14 mouse cellular contexts compared by ENCODE assay signal in genomic region chr5:74311865-74312264, GRCm38 (mm10).
A peak's percentile ranks its signal among the peaks of the same experiment; 100 is the strongest.
DNase-seq lines count a peak whose midpoint lies in the region; ATAC-seq and TF ChIP-seq lines count a peak whose summit lies in the region.
"Had no signal": no experiment of that assay in that cellular context is flagged by ENCODE, and none has a peak within 500 bp of the region (broad histone marks: within the 10 kb centered on the region; RNA-seq: fewer than 3 reads in every experiment).

No protein-coding gene starts in this region.

- no peak overlapping the region for H3K4me3 ChIP-seq in heart, adult 2 months
- H3K4me3 ChIP-seq in heart, embryonic 12.5 days = no peak overlapping the region
- no peak overlapping the region for H3K4me3 ChIP-seq in midbrain, embryonic 14.5 days (replicated peaks; ENCODE audit: low read depth, low read length)
- no peak overlapping the region for H3K4me3 ChIP-seq in midbrain, embryonic 13.5 days (replicated peaks)
- H3K4me3 ChIP-seq in stomach, embryonic 16.5 days (replicated peaks; ENCODE audit: low read length) = no peak overlapping the region
- no peak overlapping the region for H3K4me3 ChIP-seq in intestine, embryonic 15.5 days (replicated peaks)
- H3K4me3 ChIP-seq: embryonic facial prominence, embryonic 15.5 days; forebrain, embryonic 15.5 days; heart, embryonic 13.5 days; hindbrain, embryonic 15.5 days; layer of hippocampus, adult 2 months had no signal

- no peaks in the 10 kb centered on the region for H3K27me3 ChIP-seq in heart, adult 2 months (ENCODE audit: control insufficient read depth, insufficient read depth, low read length)
- H3K27me3 ChIP-seq in heart, embryonic 12.5 days (replicated peaks) = no peaks in the 10 kb centered on the region
- H3K27me3 ChIP-seq in midbrain, embryonic 14.5 days (ENCODE audit: control insufficient read depth, insufficient read depth, low read length) = no peaks in the 10 kb centered on the region; the same call in 1 of the 2 replicates
- H3K27me3 ChIP-seq in midbrain, embryonic 13.5 days = peaks cover 23% of the 10 kb centered on the region
- H3K27me3 ChIP-seq in stomach, embryonic 16.5 days (ENCODE audit: control insufficient read depth, insufficient read depth, low read length) = no peaks in the 10 kb centered on the region
- H3K27me3 ChIP-seq in intestine, embryonic 15.5 days (replicated peaks) = no peaks in the 10 kb centered on the region; the same call in 1 of the 2 replicates
- H3K27me3 ChIP-seq: embryonic facial prominence, embryonic 15.5 days; forebrain, embryonic 15.5 days had no signal

- WGBS in heart, adult 2 months = 58% methylated on average over 6 of the region's 6 CpGs
- WGBS in heart, embryonic 12.5 days = 64% methylated on average over 6 of the region's 6 CpGs
- WGBS in midbrain, embryonic 14.5 days = 18% methylated on average over 6 of the region's 6 CpGs
- WGBS in midbrain, embryonic 13.5 days = 16% methylated on average over 6 of the region's 6 CpGs
- WGBS in stomach, embryonic 16.5 days = 52% methylated on average over 6 of the region's 6 CpGs
- WGBS in intestine, embryonic 15.5 days = 57% methylated on average over 6 of the region's 6 CpGs

- TF ChIP-seq POLR2A in heart, adult 2 months (IDR thresholded peaks at IDR 0.05; ENCODE audit: insufficient read depth, low read depth, low read length) = no peak

- peak in 1 of 2 experiments; percentile 58 for DNase-seq in heart, adult 2 months
- peak; percentile 34 for DNase-seq in midbrain, embryonic 14.5 days
- peak; percentile 32 for DNase-seq in heart, postnatal 4 days
- no peak for DNase-seq in right cerebral cortex, postnatal 14 days

- no peak for TF ChIP-seq EP300 in heart, adult 2 months (IDR thresholded peaks at IDR 0.05; ENCODE audit: insufficient read depth, low read depth, low read length)

- intact Hi-C loops in heart, adult 2 months (cut with DNase I) = loop anchor here (1.0 to 10.0 kb wide), 8 partner anchors 75 to 845 kb away; partner anchors contain the start of genes Lnx1 and Scfd2

- H3K9me3 ChIP-seq in heart, embryonic 12.5 days (replicated peaks) = no peaks in the 10 kb centered on the region
- no peaks in the 10 kb centered on the region for H3K9me3 ChIP-seq in midbrain, embryonic 14.5 days (ENCODE audit: control insufficient read depth, low read length)
- no peaks in the 10 kb centered on the region for H3K9me3 ChIP-seq in midbrain, embryonic 13.5 days
- H3K9me3 ChIP-seq in stomach, embryonic 16.5 days (replicated peaks; ENCODE audit: control insufficient read depth, low read length) = no peaks in the 10 kb centered on the region
- no peaks in the 10 kb centered on the region for H3K9me3 ChIP-seq in intestine, embryonic 15.5 days
- H3K9me3 ChIP-seq: embryonic facial prominence, embryonic 15.5 days; forebrain, embryonic 15.5 days; heart, embryonic 13.5 days; hindbrain, embryonic 15.5 days had no signal

- ATAC-seq in heart, embryonic 12.5 days (ENCODE audit: insufficient number of reproducible peaks, low FRiP score) = no peak
- no peak for ATAC-seq in midbrain, embryonic 14.5 days (ENCODE audit: low FRiP score, low TSS enrichment)
- ATAC-seq in midbrain, embryonic 13.5 days = no peak
- ATAC-seq in stomach, embryonic 16.5 days (ENCODE audit: insufficient read depth, low FRiP score) = no peak
- no peak for ATAC-seq in intestine, embryonic 15.5 days

- no peak overlapping the region for H3K4me2 ChIP-seq in heart, embryonic 12.5 days
- H3K4me2 ChIP-seq in midbrain, embryonic 14.5 days (ENCODE audit: low read length) = no peak overlapping the region
- no peak overlapping the region for H3K4me2 ChIP-seq in midbrain, embryonic 13.5 days (replicated peaks)
- no peak overlapping the region for H3K4me2 ChIP-seq in stomach, embryonic 16.5 days (ENCODE audit: low read depth, low read length)
- H3K4me2 ChIP-seq in intestine, embryonic 15.5 days (replicated peaks) = no peak overlapping the region
- H3K4me2 ChIP-seq: embryonic facial prominence, embryonic 15.5 days; forebrain, embryonic 15.5 days; heart, embryonic 13.5 days; hindbrain, embryonic 15.5 days had no signal

- H3K9ac ChIP-seq in heart, adult 2 months (ENCODE audit: low read depth, low read length) = no peak overlapping the region
- H3K9ac ChIP-seq in heart, embryonic 12.5 days = no peak overlapping the region
- no peak overlapping the region for H3K9ac ChIP-seq in midbrain, embryonic 14.5 days (replicated peaks; ENCODE audit: low read length)
- no peak overlapping the region for H3K9ac ChIP-seq in midbrain, embryonic 13.5 days (replicated peaks)
- no peak overlapping the region for H3K9ac ChIP-seq in stomach, embryonic 16.5 days (ENCODE audit: low read length)
- H3K9ac ChIP-seq in intestine, embryonic 15.5 days = no peak overlapping the region
- H3K9ac ChIP-seq: embryonic facial prominence, embryonic 15.5 days; forebrain, embryonic 15.5 days; heart, embryonic 13.5 days; hindbrain, embryonic 15.5 days had no signal

- H3K4me1 ChIP-seq in heart, adult 2 months (ENCODE audit: control insufficient read depth, insufficient read depth, low read length) = peaks cover 11% of the 10 kb centered on the region
- H3K4me1 ChIP-seq in heart, embryonic 12.5 days (replicated peaks) = peaks cover 13% of the 10 kb centered on the region
- no peaks in the 10 kb centered on the region for H3K4me1 ChIP-seq in midbrain, embryonic 14.5 days (ENCODE audit: control insufficient read depth, insufficient read depth, low read length)
- H3K4me1 ChIP-seq in midbrain, embryonic 13.5 days (replicated peaks) = 0 out of 2 replicates have a peak, but pooled peaks cover 4% of the 10 kb centered on the region
- H3K4me1 ChIP-seq in stomach, embryonic 16.5 days (ENCODE audit: control insufficient read depth, insufficient read depth, low read length) = 0 out of 2 replicates have a peak, but pooled peaks cover 2% of the 10 kb centered on the region
- H3K4me1 ChIP-seq in intestine, embryonic 15.5 days (replicated peaks) = no peaks in the 10 kb centered on the region
- H3K4me1 ChIP-seq: forebrain, embryonic 15.5 days; hindbrain, embryonic 15.5 days had no signal

- H3K27ac ChIP-seq in heart, adult 2 months = peak overlapping the region; percentile 53
- H3K27ac ChIP-seq in heart, embryonic 12.5 days (ENCODE audit: poor library complexity, severe bottlenecking) = no peak overlapping the region
- H3K27ac ChIP-seq in midbrain, embryonic 14.5 days (replicated peaks; ENCODE audit: low read depth, low read length) = no peak overlapping the region
- no peak overlapping the region for H3K27ac ChIP-seq in midbrain, embryonic 13.5 days
- H3K27ac ChIP-seq in stomach, embryonic 16.5 days (ENCODE audit: low read length) = peak overlapping the region; percentile 60
- H3K27ac ChIP-seq in intestine, embryonic 15.5 days = no peak overlapping the region
- H3K27ac ChIP-seq: embryonic facial prominence, embryonic 15.5 days; forebrain, embryonic 15.5 days; heart, embryonic 13.5 days; hindbrain, embryonic 15.5 days; layer of hippocampus, adult 2 months; macrophage had no signal

- TF ChIP-seq CTCF in heart, adult 2 months (IDR thresholded peaks at IDR 0.05) = no peak

- no peaks in the 10 kb centered on the region for H3K79me2 ChIP-seq in heart, adult 2 months (replicated peaks; ENCODE audit: control insufficient read depth, insufficient read depth, low read length)

- H3K36me3 ChIP-seq in heart, adult 2 months (ENCODE audit: control insufficient read depth, insufficient read depth, low read length) = no peaks in the 10 kb centered on the region
- H3K36me3 ChIP-seq in heart, embryonic 12.5 days = no peaks in the 10 kb centered on the region
- H3K36me3 ChIP-seq in midbrain, embryonic 14.5 days (ENCODE audit: control insufficient read depth, insufficient read depth, low read length) = no peaks in the 10 kb centered on the region
- no peaks in the 10 kb centered on the region for H3K36me3 ChIP-seq in midbrain, embryonic 13.5 days
- no peaks in the 10 kb centered on the region for H3K36me3 ChIP-seq in stomach, embryonic 16.5 days (ENCODE audit: control insufficient read depth, insufficient read depth, low read length)
- no peaks in the 10 kb centered on the region for H3K36me3 ChIP-seq in intestine, embryonic 15.5 days
- H3K36me3 ChIP-seq: embryonic facial prominence, embryonic 15.5 days; forebrain, embryonic 15.5 days; heart, embryonic 13.5 days; hindbrain, embryonic 15.5 days had no signal

Comparison
In these comparisons a context has a peak if more than half of its experiments do, and no peak if none do; other contexts are left out.
1. H3K27ac ChIP-seq: peak in heart, adult 2 months (single experiment) and stomach, embryonic 16.5 days (single experiment); none in heart, embryonic 12.5 days (single experiment), midbrain, embryonic 14.5 days (single experiment), midbrain, embryonic 13.5 days (single experiment) and intestine, embryonic 15.5 days (single experiment).